Mouse (Mus musculus): ENCODE measurements around the gene Slc19a1. TPM values are rescaled to one million over a fixed set of nuclear protein-coding genes. Genes with fewer than 3 reads are reported as not detected.

Slc19a1 gene
- 17.7 and 20.7 TPM in 2 replicates for polyA plus RNA-seq (2021; fragmentation: Nextera tagmentation)
- long read RNA-seq, experiment 1, transcript Slc19a1-201 (6 exons, 2,347 nt), result major isoform, 17 of 33 reads
- long read RNA-seq, experiment 1, partial matches to known transcripts, result 4 of 33 reads
- long read RNA-seq, experiment 1, other reads (novel, unspliced or antisense), result 9 of 33 reads
- long read RNA-seq, experiment 2, transcript Slc19a1-201 (6 exons, 2,347 nt), result major isoform, 46 of 114 reads
- long read RNA-seq, experiment 2, transcript Slc19a1-209 (6 exons, 2,309 nt), result minor isoform, 17 of 114 reads
- long read RNA-seq, experiment 2, partial matches to known transcripts, result 4 of 114 reads
- long read RNA-seq, experiment 2, other reads (novel, unspliced or antisense), result 47 of 114 reads

DNA sequence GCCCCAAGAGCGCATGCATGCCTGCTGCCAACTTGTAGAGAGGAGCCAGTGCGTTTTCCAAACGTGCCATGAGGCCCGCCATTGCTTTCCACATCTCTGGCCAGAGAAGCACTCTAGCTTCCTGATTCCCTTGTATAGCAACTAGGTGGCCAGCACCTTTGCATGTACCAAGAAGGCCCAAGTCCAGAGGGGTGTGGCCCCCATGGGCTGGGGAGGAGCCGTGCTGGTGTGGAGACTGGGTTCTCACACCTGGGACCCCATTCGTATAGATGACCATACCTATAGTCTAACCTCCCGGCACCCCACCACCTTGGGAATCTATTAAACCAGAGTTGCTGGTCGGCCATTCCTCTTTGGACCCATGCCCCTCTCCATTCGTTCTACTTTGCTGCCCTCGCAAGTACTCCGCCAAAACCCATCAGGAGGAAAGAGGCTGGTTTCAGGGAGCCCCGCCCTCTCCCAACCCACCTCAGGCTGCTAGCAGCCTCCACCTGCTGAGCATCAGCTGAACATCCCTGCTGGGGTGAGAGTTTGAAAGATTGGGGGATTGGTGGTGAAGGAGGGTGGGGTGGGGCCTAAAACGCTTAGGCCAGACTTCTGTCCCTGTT is at the start of gene Slc19a1:
TSS of gene Slc19a1 (plus strand) at position 474 of the 608 bp plus-strand sequence.

Other genes with a start within 250 kb of the Slc19a1 start
- 62.6 and 71.6 TPM in 2 replicates for gene Pcbp3, start 70.4 kb upstream of the Slc19a1 start, polyA plus RNA-seq (2021; fragmentation: Nextera tagmentation)
- 0.68 and 1.3 TPM in 2 replicates for gene Col18a1, start 134.3 kb downstream of the Slc19a1 start, polyA plus RNA-seq (2021; fragmentation: Nextera tagmentation)
- 19.0 and 19.8 TPM in 2 replicates for gene Pofut2, start 227.0 kb downstream of the Slc19a1 start, polyA plus RNA-seq (2021; fragmentation: Nextera tagmentation)

Measured in layer of hippocampus, adult 6 months (tissue).